Mouse (Mus musculus) cerebellum, adult 2 months (tissue): ENCODE data around the gene Tbc1d32.

Experiments used
- CTCF ChIP-seq: fragments of 200-500 bp; IDR thresholded peaks from 2 replicates; pipeline ENCODE4 v1.5.1; 2011; ENCODE audit warnings: low read depth, mild to moderate bottlenecking, control low read depth, low read length, moderate library complexity, borderline replicate concordance; ENCODE audit not compliant: insufficient read depth
- POLR2A ChIP-seq: fragments of 200-500 bp; IDR thresholded peaks from 2 replicates; pipeline ENCODE4 v1.6.1; 2011; ENCODE audit warnings: low read length, control low read depth, borderline replicate concordance; ENCODE audit not compliant: insufficient read depth

DNA sequence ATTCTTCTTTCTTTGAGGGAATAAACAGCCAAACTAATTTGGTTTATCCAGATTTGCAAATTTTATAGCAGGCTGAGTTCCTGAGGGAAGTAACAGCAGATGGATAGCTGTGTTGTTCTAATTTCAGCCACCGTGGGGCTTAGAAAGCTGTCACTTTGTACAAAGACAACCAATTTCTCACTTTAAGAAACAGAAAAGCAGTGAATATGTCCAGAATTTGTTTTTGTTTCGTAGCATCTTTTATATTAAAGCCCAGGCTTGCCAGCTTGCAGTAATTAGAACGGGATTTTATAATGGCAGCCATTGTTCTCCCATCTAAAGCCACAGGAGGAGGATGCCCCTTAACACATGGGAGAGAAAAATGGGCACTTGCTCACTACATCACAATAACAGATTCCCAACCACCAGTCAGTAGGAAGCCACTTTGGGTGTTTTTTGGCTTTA lies 169.5 kb downstream of the Tbc1d32 start:
- TF ChIP-seq CTCF, result no peak
- TF ChIP-seq POLR2A, result no peak
